Mouse (Mus musculus) lung, postnatal 0 days (tissue): ENCODE data around the gene Stom.

Source experiments
- CTCF ChIP-seq: IDR thresholded peaks from 2 replicates; pipeline ENCODE4 v1.5.1; 2016; ENCODE audit warnings: antibody characterized with exemption, mild to moderate bottlenecking
- EP300 ChIP-seq: IDR thresholded peaks from 2 replicates; pipeline ENCODE4 v1.6.1; 2016; ENCODE audit warnings: antibody characterized with exemption, mild to moderate bottlenecking, control low read depth

DNA sequence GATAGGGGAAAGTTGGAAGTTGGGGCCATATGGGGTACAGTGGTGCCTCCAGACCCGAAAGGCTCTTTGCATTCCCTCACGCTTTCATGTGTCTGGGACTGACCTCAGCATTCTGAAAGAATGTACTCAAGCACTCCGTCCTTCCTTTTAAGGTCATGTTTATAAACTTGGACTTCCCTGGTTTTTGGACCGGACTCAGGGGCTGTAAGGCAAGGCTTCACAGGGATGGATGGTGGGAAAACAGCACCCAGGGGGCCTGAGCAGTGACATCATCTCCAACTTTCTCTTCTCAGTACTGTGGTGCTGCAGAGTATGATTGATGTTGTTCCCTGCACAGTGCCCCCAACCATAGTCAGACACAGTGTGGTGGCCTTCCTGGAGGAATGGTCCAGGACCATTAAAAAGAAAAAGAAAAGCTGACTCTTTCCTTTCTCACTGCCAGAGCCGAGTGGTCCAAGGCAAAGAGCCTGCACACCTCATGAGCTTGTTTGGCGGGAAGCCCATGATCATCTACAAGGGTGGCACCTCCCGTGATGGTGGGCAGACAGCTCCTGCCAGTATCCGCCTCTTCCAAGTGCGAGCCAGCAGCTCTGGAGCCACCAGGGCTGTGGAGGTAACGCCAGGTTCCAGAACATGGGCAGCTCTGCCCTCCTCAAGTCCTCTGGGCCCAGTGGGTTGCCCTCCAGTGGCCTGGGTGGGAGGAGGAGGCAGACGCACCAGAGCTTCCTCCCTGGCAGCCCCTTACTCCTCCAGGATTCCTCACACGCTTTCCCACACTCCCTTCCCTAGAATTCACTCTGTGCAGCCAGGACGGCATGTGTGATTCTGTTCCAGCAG is 34.5 kb downstream of the Stom start:
- TF ChIP-seq CTCF, result no peak
- peak; percentile 33; the same call in 1 of the 2 replicates for TF ChIP-seq EP300
